Mouse (Mus musculus): ENCODE results near the gene Cfd. TPM values are rescaled to one million over a fixed set of nuclear protein-coding genes. Genes with fewer than 3 reads are reported as not detected.

Gene Cfd
- polyA plus RNA-seq, 1 experiment: not detected

- Histone ChIP-seq H3K9me3 (replicated peaks; ENCODE audit: control insufficient read depth, insufficient read depth, low read length, poor library complexity, severe bottlenecking) (no peaks in the 10 kb centered on the region), H3K9ac (ENCODE audit: low read depth, poor library complexity, severe bottlenecking) (peak within 1 kb of the TSS; percentile 88), H3K27me3 (ENCODE audit: control insufficient read depth, insufficient read depth, low read length, poor library complexity, severe bottlenecking) (no peaks in the 10 kb centered on the region), H3K4me1 (ENCODE audit: control insufficient read depth, insufficient read depth, low read length) (no peaks in the 10 kb centered on the region), H3K36me3 (ENCODE audit: control insufficient read depth, insufficient read depth, low read length, poor library complexity, severe bottlenecking) (no peaks in the 10 kb centered on the region), H3K4me3 (ENCODE audit: low read depth, low read length) (peak within 1 kb of the TSS; percentile 86), H3K27ac (ENCODE audit: insufficient read depth, low read length) (no peak within 1 kb of the TSS)
- TF ChIP-seq CTCF (IDR thresholded peaks at IDR 0.05; ENCODE audit: low read depth, low read length) (no peak), EP300 (IDR thresholded peaks at IDR 0.05; ENCODE audit: insufficient read depth, low read depth, low read length) (peak; percentile 53; the same call in 1 of the 2 replicates)
Observed at GRCm38 (mm10) chr10:79926491-79927323, 36.1 kb downstream of the Cfd start, which contains the start of gene Arid3a. Arid3a (plus strand) TSS chr10:79927043.

- Histone ChIP-seq H3K36me3 (ENCODE audit: control insufficient read depth, insufficient read depth, low read length, poor library complexity, severe bottlenecking) (no peaks in the 10 kb centered on the region), H3K27me3 (ENCODE audit: control insufficient read depth, insufficient read depth, low read length, poor library complexity, severe bottlenecking) (no peaks in the 10 kb centered on the region), H3K27ac (ENCODE audit: insufficient read depth, low read length) (no peak overlapping the region), H3K4me1 (ENCODE audit: control insufficient read depth, insufficient read depth, low read length) (no peaks in the 10 kb centered on the region), H3K9me3 (replicated peaks; ENCODE audit: control insufficient read depth, insufficient read depth, low read length, poor library complexity, severe bottlenecking) (no peaks in the 10 kb centered on the region), H3K9ac (ENCODE audit: low read depth, poor library complexity, severe bottlenecking) (peak overlapping the region; percentile 88), H3K4me3 (ENCODE audit: low read depth, low read length) (peak overlapping the region; percentile 86)
- no peak for TF ChIP-seq POLR2A (IDR thresholded peaks at IDR 0.05; ENCODE audit: insufficient read depth, low read length)
- TF ChIP-seq CTCF (IDR thresholded peaks at IDR 0.05; ENCODE audit: low read depth, low read length): no peak
- no peak for TF ChIP-seq EP300 (IDR thresholded peaks at IDR 0.05; ENCODE audit: insufficient read depth, low read depth, low read length)
Observed at GRCm38 (mm10) chr10:79927324-79928029, 36.8 kb downstream of the Cfd start.

GRCm38 (mm10) chr10:79928030-79928694 is 37.5 kb downstream of the Cfd start:
- Histone ChIP-seq H3K4me3 (ENCODE audit: low read depth, low read length) (peak overlapping the region; percentile 86), H3K9ac (ENCODE audit: low read depth, poor library complexity, severe bottlenecking) (peak overlapping the region; percentile 88), H3K36me3 (ENCODE audit: control insufficient read depth, insufficient read depth, low read length, poor library complexity, severe bottlenecking) (no peaks in the 10 kb centered on the region), H3K9me3 (replicated peaks; ENCODE audit: control insufficient read depth, insufficient read depth, low read length, poor library complexity, severe bottlenecking) (no peaks in the 10 kb centered on the region), H3K4me1 (ENCODE audit: control insufficient read depth, insufficient read depth, low read length) (no peaks in the 10 kb centered on the region), H3K27me3 (ENCODE audit: control insufficient read depth, insufficient read depth, low read length, poor library complexity, severe bottlenecking) (no peaks in the 10 kb centered on the region), H3K27ac (ENCODE audit: insufficient read depth, low read length) (no peak overlapping the region)
- TF ChIP-seq CTCF (IDR thresholded peaks at IDR 0.05; ENCODE audit: low read depth, low read length): no peak
- TF ChIP-seq EP300 (IDR thresholded peaks at IDR 0.05; ENCODE audit: insufficient read depth, low read depth, low read length): no peak
- TF ChIP-seq POLR2A (IDR thresholded peaks at IDR 0.05; ENCODE audit: insufficient read depth, low read length): no peak

- no peaks in the 10 kb centered on the region for H3K4me1 ChIP-seq (ENCODE audit: control insufficient read depth, insufficient read depth, low read length)
- no peaks in the 10 kb centered on the region for H3K9me3 ChIP-seq (replicated peaks; ENCODE audit: control insufficient read depth, insufficient read depth, low read length, poor library complexity, severe bottlenecking)
- H3K27me3 ChIP-seq (ENCODE audit: control insufficient read depth, insufficient read depth, low read length, poor library complexity, severe bottlenecking): no peaks in the 10 kb centered on the region
- no peak for TF ChIP-seq POLR2A (IDR thresholded peaks at IDR 0.05; ENCODE audit: insufficient read depth, low read length)
- no peak for TF ChIP-seq EP300 (IDR thresholded peaks at IDR 0.05; ENCODE audit: insufficient read depth, low read depth, low read length)
- TF ChIP-seq CTCF (IDR thresholded peaks at IDR 0.05; ENCODE audit: low read depth, low read length): no peak
- H3K4me3 ChIP-seq (ENCODE audit: low read depth, low read length): no peak overlapping the region
- H3K9ac ChIP-seq (ENCODE audit: low read depth, poor library complexity, severe bottlenecking): no peak overlapping the region
- no peak overlapping the region for H3K27ac ChIP-seq (ENCODE audit: insufficient read depth, low read length)
- no peaks in the 10 kb centered on the region for H3K36me3 ChIP-seq (ENCODE audit: control insufficient read depth, insufficient read depth, low read length, poor library complexity, severe bottlenecking)
Observed at GRCm38 (mm10) chr10:79928907-79929701, 38.5 kb downstream of the Cfd start.

DNA sequence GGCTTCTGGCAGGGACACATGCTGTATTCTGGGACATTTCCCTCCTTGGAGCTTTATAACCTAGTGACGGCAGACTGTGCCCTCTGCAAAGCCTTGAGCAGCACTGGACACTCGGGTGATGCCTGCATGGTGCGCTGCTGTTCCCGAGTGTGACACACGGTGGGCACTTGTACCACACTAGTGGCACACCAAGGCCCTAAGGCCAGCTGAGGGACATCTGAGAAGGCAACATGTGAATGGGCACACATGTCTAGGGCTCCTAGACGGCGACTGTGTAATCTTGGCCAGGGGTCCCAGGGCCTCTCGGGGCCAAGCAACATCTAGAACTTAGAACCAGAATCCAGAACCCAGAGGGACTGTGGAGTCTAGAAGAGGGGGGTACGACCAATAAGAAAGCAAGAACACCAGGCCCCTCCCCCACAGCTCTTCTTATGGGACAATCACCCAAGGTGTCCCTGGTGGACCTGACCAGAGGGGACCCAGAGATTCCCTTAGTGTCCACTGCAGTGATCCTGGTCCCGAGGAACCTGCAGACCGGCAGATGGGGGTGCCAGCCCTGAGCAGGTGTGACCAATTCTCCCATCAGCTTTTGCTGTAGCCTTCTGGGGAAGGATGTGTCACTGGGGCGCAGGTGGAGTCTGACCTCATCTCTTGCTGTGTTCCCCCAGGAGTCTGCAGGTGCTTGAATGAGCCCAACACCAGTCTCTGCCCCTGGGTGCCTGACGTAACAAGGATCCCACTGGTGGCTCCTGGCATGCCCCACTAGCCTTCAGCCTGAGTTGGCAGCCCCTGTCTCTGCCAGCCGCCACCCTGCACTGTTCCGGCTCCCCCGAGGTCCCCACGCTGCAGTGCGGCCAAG is 39.5 kb downstream of the Cfd start:
- H3K4me1 ChIP-seq (ENCODE audit: control insufficient read depth, insufficient read depth, low read length): no peaks in the 10 kb centered on the region
- H3K27me3 ChIP-seq (ENCODE audit: control insufficient read depth, insufficient read depth, low read length, poor library complexity, severe bottlenecking): no peaks in the 10 kb centered on the region
- no peak overlapping the region for H3K27ac ChIP-seq (ENCODE audit: insufficient read depth, low read length)
- no peak overlapping the region for H3K9ac ChIP-seq (ENCODE audit: low read depth, poor library complexity, severe bottlenecking)
- TF ChIP-seq EP300 (IDR thresholded peaks at IDR 0.05; ENCODE audit: insufficient read depth, low read depth, low read length): no peak
- no peak for TF ChIP-seq POLR2A (IDR thresholded peaks at IDR 0.05; ENCODE audit: insufficient read depth, low read length)
- no peak for TF ChIP-seq CTCF (IDR thresholded peaks at IDR 0.05; ENCODE audit: low read depth, low read length)
- no peaks in the 10 kb centered on the region for H3K9me3 ChIP-seq (replicated peaks; ENCODE audit: control insufficient read depth, insufficient read depth, low read length, poor library complexity, severe bottlenecking)
- H3K36me3 ChIP-seq (ENCODE audit: control insufficient read depth, insufficient read depth, low read length, poor library complexity, severe bottlenecking): no peaks in the 10 kb centered on the region
- H3K4me3 ChIP-seq (ENCODE audit: low read depth, low read length): no peak overlapping the region
